Mouse (Mus musculus): ENCODE data around the gene Commd7. TPM values are rescaled to one million over a fixed set of nuclear protein-coding genes. Genes with fewer than 3 reads are reported as not detected.

Gene Commd7
- total RNA-seq, 1 experiment: 12.7 TPM

GRCm38 (mm10) chr2:153573101-153573500 is 59.5 kb downstream of the Commd7 start:
- in situ Hi-C loops (cut with MboI; ENCODE audit: low sequenced_read_pairs in 2 of 2, unreplicated experiment in 2 of 2): no loop called here
- Histone ChIP-seq H3K4me1 (ENCODE audit: control insufficient read depth in 2 of 2, insufficient read depth in 2 of 2, low read length in 2 of 2, poor library complexity in 1 of 2) (peaks cover 5 to 21% of the 10 kb centered on the region in 2 experiments; a peak in 3 of 4 replicates), H3K27ac (ENCODE audit: insufficient read depth, low read depth, low read length, poor library complexity, severe bottlenecking) (no peak overlapping the region), H3K36me3 (ENCODE audit: control insufficient read depth, insufficient read depth, low read length, poor library complexity, severe bottlenecking) (no peaks in the 10 kb centered on the region), H3K4me3 (ENCODE audit: insufficient read depth in 1 of 2, low read depth in 1 of 2, low read length in 2 of 2, poor library complexity in 1 of 2, severe bottlenecking in 1 of 2) (no peak overlapping the region), H3K9me3 (ENCODE audit: control insufficient read depth, insufficient read depth, low read depth, low read length) (no peaks in the 10 kb centered on the region), H3K9ac (ENCODE audit: insufficient read depth, low read depth, low read length, poor library complexity, severe bottlenecking) (no peak overlapping the region)
- no peak for DNase-seq (ENCODE audit: low read depth, low spot score)
- TF ChIP-seq CHD2 (IDR thresholded peaks at IDR 0.05; ENCODE audit: low read depth, low read length) (no peak), ZNF384 (IDR thresholded peaks at IDR 0.05; ENCODE audit: low read depth, low read length) (no peak), HCFC1 (IDR thresholded peaks at IDR 0.05; ENCODE audit: borderline replicate concordance, insufficient read depth, low read length) (no peak), MAFK (IDR thresholded peaks at IDR 0.05; ENCODE audit: insufficient read depth, low read depth, low read length) (no peak), ZC3H11A (IDR thresholded peaks at IDR 0.05; ENCODE audit: borderline replicate concordance, low read depth, low read length) (no peak)

- Histone ChIP-seq H3K27ac (ENCODE audit: insufficient read depth, low read depth, low read length, poor library complexity, severe bottlenecking) (no peak overlapping the region), H3K4me1 (ENCODE audit: control insufficient read depth in 2 of 2, insufficient read depth in 2 of 2, low read length in 2 of 2, poor library complexity in 1 of 2) (peaks cover 0 to 4% of the 10 kb centered on the region in 2 experiments; a peak in 2 of 4 replicates)
- TF ChIP-seq ZNF384 (IDR thresholded peaks at IDR 0.05; ENCODE audit: low read depth, low read length): no peak
- no peak for TF ChIP-seq HCFC1 (IDR thresholded peaks at IDR 0.05; ENCODE audit: borderline replicate concordance, insufficient read depth, low read length)
- no peak for TF ChIP-seq MAFK (IDR thresholded peaks at IDR 0.05; ENCODE audit: insufficient read depth, low read depth, low read length)
- TF ChIP-seq ZC3H11A (IDR thresholded peaks at IDR 0.05; ENCODE audit: borderline replicate concordance, low read depth, low read length): no peak
- TF ChIP-seq CHD2 (IDR thresholded peaks at IDR 0.05; ENCODE audit: low read depth, low read length): no peak
Observed at GRCm38 (mm10) chr2:153568541-153568940, 64.0 kb downstream of the Commd7 start.

GRCm38 (mm10) chr2:153568013-153568412 is 64.6 kb downstream of the Commd7 start:
- in situ Hi-C loops (cut with MboI; ENCODE audit: low sequenced_read_pairs in 2 of 2, unreplicated experiment in 2 of 2): no loop called here
- Histone ChIP-seq H3K9me3 (ENCODE audit: control insufficient read depth, insufficient read depth, low read depth, low read length) (no peaks in the 10 kb centered on the region), H3K36me3 (ENCODE audit: control insufficient read depth, insufficient read depth, low read length, poor library complexity, severe bottlenecking) (no peaks in the 10 kb centered on the region), H3K4me3 (ENCODE audit: insufficient read depth in 1 of 2, low read depth in 1 of 2, low read length in 2 of 2, poor library complexity in 1 of 2, severe bottlenecking in 1 of 2) (no peak overlapping the region), H3K4me1 (ENCODE audit: control insufficient read depth in 2 of 2, insufficient read depth in 2 of 2, low read length in 2 of 2, poor library complexity in 1 of 2) (peaks cover 0 to under 1% of the 10 kb centered on the region in 2 experiments; a peak in 2 of 4 replicates), H3K9ac (ENCODE audit: insufficient read depth, low read depth, low read length, poor library complexity, severe bottlenecking) (no peak overlapping the region), H3K27ac (ENCODE audit: insufficient read depth, low read depth, low read length, poor library complexity, severe bottlenecking) (no peak overlapping the region)
- DNase-seq (ENCODE audit: low read depth, low spot score): no peak
- TF ChIP-seq HCFC1 (IDR thresholded peaks at IDR 0.05; ENCODE audit: borderline replicate concordance, insufficient read depth, low read length): no peak
- TF ChIP-seq MAFK (IDR thresholded peaks at IDR 0.05; ENCODE audit: insufficient read depth, low read depth, low read length): no peak
- TF ChIP-seq ZC3H11A (IDR thresholded peaks at IDR 0.05; ENCODE audit: borderline replicate concordance, low read depth, low read length): no peak
- no peak for TF ChIP-seq CHD2 (IDR thresholded peaks at IDR 0.05; ENCODE audit: low read depth, low read length)
- TF ChIP-seq ZNF384 (IDR thresholded peaks at IDR 0.05; ENCODE audit: low read depth, low read length): no peak

More at GRCm38 (mm10) chr2:153568541-153568940, 64.0 kb downstream of the Commd7 start:
- H3K36me3 ChIP-seq (ENCODE audit: control insufficient read depth, insufficient read depth, low read length, poor library complexity, severe bottlenecking): no peaks in the 10 kb centered on the region
- in situ Hi-C loops (cut with MboI; ENCODE audit: low sequenced_read_pairs in 2 of 2, unreplicated experiment in 2 of 2): no loop called here
- no peak overlapping the region for H3K9ac ChIP-seq (ENCODE audit: insufficient read depth, low read depth, low read length, poor library complexity, severe bottlenecking)
- H3K4me3 ChIP-seq (ENCODE audit: insufficient read depth in 1 of 2, low read depth in 1 of 2, low read length in 2 of 2, poor library complexity in 1 of 2, severe bottlenecking in 1 of 2): no peak overlapping the region
- no peaks in the 10 kb centered on the region for H3K9me3 ChIP-seq (ENCODE audit: control insufficient read depth, insufficient read depth, low read depth, low read length)
- no peak for DNase-seq (ENCODE audit: low read depth, low spot score)

Other genes with a start within 250 kb of the Commd7 start
- not detected in 2 replicates for gene 4930404H24Rik, start 140.0 kb downstream of the Commd7 start, total RNA-seq (2012; rRNA removed)
- 3.8 and 4.3 TPM in 2 replicates for gene Nol4l, start 102.8 kb downstream of the Commd7 start, total RNA-seq (2012; rRNA removed)
- gene Dnmt3b, start 16.7 kb upstream of the Commd7 start, total RNA-seq (2012; rRNA removed): 136 and 183 TPM in 2 replicates
- 0.27 TPM in 1 of 2 replicates, not detected in the other for gene Dnmt3c, start 63.9 kb upstream of the Commd7 start, total RNA-seq (2012; rRNA removed)
- 23.8 and 67.4 TPM in 2 replicates for gene Mapre1, start 108.5 kb upstream of the Commd7 start, total RNA-seq (2012; rRNA removed)
- 1.2 TPM in 2 replicates for gene Efcab8, start 147.2 kb upstream of the Commd7 start, total RNA-seq (2012; rRNA removed)
- not detected in 2 replicates for gene Sun5, start 238.3 kb upstream of the Commd7 start, total RNA-seq (2012; rRNA removed)
- not detected in 2 replicates for gene Bpifb2, start 242.3 kb upstream of the Commd7 start, total RNA-seq (2012; rRNA removed)